Mouse (Mus musculus) limb, embryonic 15.5 days (tissue): ENCODE data around the gene Spcs2. TPM values are rescaled to one million over a fixed set of nuclear protein-coding genes. Genes with fewer than 3 reads are reported as not detected.
"Not testable (repeated sequence)": the region's sequence is repeated elsewhere in the genome, so short reads cannot be mapped to it uniquely, and the experiment has no call there.

Experiments used
- ATAC-seq: fragments of 200-750 bp; cut with Nextera tagmentation; 2 replicates; pipeline ENCODE4 v1.8.0; 2017; ENCODE audit warnings: low read depth, moderate TSS enrichment; ENCODE audit not compliant: insufficient number of reproducible peaks, low FRiP score, low TSS enrichment
- H3K27ac ChIP-seq: fragments of 300-500 bp; sonication (generic); 2 replicates; pipeline ENCODE4 v1.5.1; 2015; ENCODE audit warnings: moderate library complexity, mild to moderate bottlenecking, inconsistent platforms
- H3K27me3 ChIP-seq: fragments of 300-500 bp; sonication (generic); 2 replicates; pipeline ENCODE4 v1.6.1; 2015; ENCODE audit warnings: inconsistent platforms
- H3K36me3 ChIP-seq: fragments of 300-500 bp; sonication (generic); 2 replicates; pipeline ENCODE4 v1.6.1; 2015; ENCODE audit warnings: inconsistent platforms
- H3K4me1 ChIP-seq: fragments of 300-500 bp; sonication (generic); 2 replicates; pipeline ENCODE4 v1.6.1; 2015; ENCODE audit warnings: inconsistent platforms
- H3K4me2 ChIP-seq: fragments of 300-500 bp; sonication (generic); 2 replicates; pipeline ENCODE4 v1.6.1; 2015; ENCODE audit warnings: mild to moderate bottlenecking, inconsistent platforms
- H3K4me3 ChIP-seq: fragments of 300-500 bp; sonication (generic); 2 replicates; pipeline ENCODE4 v1.5.1; 2015; ENCODE audit warnings: mild to moderate bottlenecking, inconsistent platforms
- H3K9ac ChIP-seq: fragments of 300-500 bp; sonication (generic); 2 replicates; pipeline ENCODE4 v1.6.1; 2015; ENCODE audit warnings: inconsistent platforms
- H3K9me3 ChIP-seq: fragments of 300-500 bp; sonication (generic); 2 replicates; pipeline ENCODE4 v1.6.1; 2016; ENCODE audit warnings: inconsistent platforms
- WGBS: fragments of 180-500 bp; shearing (Covaris S2); methylation state at CpG from one replicate; pipeline ENCODE4 v1.1.7; 2015; 5-methylcytosine and 5-hydroxymethylcytosine counted together
- polyA plus RNA-seq: library from polyadenylated mRNA; unstranded; fragments of >200 nt; fragmentation: Nextera tagmentation; extraction: Ambion mirVana; gene quantifications from 2 replicates; pipeline ENCODE4 v1.2.1, GENCODE M21; 2015

Spcs2 gene
- polyA plus RNA-seq, 1 experiment from 2014 or later: 338 TPM

DNA sequence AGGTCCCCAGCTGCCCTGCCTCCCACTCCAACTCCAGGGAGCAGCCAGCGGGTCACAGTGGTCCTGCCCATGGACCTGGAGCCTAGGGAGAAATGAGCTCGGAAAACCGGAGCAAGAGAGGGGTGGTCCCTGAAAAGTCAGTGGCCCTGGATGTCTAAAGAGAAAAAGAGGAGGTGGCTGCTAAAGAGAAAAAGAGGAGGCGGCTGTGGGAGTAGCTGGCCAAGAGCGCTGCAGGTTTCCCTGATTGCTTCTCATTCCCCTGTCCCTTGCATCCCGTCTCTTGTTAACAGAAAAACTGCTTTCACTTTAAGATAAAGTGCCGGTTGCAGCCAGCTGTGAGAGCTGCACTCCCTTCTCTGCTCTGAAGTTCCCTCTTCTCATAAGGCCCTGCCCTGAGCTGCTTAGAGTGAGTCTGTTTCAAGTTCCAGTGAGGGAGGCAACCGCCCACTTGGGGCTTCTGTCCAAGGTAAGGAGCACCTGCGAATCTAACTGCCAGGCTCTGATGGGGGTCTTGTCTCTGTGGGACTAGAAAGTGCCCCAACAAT lies 45.0 kb downstream of the Spcs2 start:
- ATAC-seq, H3K36me3 ChIP-seq, H3K27ac ChIP-seq, H3K27me3 ChIP-seq, H3K4me2 ChIP-seq, H3K4me3 ChIP-seq, H3K9ac ChIP-seq, H3K4me1 ChIP-seq, H3K9me3 ChIP-seq: not testable (repeated sequence)
- 32% methylated on average over 9 of the region's 9 CpGs for WGBS

DNA sequence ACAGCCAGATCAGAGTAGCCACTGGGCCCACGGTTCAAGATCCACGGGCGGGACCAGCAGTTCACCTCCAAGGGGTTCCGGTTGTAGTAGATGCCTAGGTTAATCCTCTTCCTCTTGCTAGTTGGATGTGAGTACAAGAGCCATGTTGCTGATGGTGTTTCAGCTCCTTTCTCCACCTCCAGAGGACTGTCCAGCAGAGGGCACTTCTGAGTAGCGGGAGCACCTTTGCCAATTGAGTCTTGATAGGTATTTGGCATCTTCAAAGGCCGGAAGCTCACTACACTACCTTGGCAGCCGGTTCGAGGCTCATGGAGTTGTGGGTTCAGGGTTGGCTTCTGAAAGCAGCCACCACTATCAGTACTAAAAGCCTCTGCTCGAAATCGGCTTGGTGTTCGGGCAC lies 49.9 kb downstream of the Spcs2 start:
- Histone ChIP-seq H3K9me3 (no peaks in the 10 kb centered on the region), H3K27me3 (no peaks in the 10 kb centered on the region), H3K4me3 (no peak overlapping the region), H3K4me1 (no peaks in the 10 kb centered on the region), H3K36me3 (peaks cover 6% of the 10 kb centered on the region; the same call in 1 of the 2 replicates), H3K9ac (no peak overlapping the region), H3K27ac (no peak overlapping the region), H3K4me2 (no peak overlapping the region)
- no peak for ATAC-seq
- 89% methylated on average over 11 of the region's 11 CpGs for WGBS

DNA sequence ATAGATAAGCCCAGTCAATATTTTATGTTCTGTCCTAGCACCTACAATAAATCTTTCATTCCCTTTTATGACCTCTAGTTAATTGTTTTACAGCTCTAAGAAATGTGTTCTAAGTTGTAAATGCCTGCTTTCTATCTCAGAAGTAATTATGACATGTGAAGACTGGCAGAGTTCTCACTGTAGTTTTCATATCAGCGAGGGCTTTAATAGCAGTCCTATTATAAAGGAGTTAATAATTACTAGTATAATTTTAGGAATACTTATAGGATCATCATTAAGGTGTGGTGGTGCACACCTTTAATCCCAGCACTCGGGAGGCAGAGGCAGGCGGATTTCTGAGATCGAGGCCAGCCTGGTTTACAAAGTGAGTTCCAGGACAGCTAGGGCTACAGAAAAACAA lies 51.6 kb downstream of the Spcs2 start:
- Histone ChIP-seq H3K4me3 (no peak overlapping the region), H3K4me1 (no peaks in the 10 kb centered on the region), H3K36me3 (peaks cover 6% of the 10 kb centered on the region; the same call in 1 of the 2 replicates), H3K27me3 (no peaks in the 10 kb centered on the region), H3K4me2 (no peak overlapping the region), H3K27ac (no peak overlapping the region), H3K9me3 (no peaks in the 10 kb centered on the region), H3K9ac (no peak overlapping the region)
- no peak for ATAC-seq
- WGBS: 78% methylated on average over 4 of the region's 4 CpGs

DNA sequence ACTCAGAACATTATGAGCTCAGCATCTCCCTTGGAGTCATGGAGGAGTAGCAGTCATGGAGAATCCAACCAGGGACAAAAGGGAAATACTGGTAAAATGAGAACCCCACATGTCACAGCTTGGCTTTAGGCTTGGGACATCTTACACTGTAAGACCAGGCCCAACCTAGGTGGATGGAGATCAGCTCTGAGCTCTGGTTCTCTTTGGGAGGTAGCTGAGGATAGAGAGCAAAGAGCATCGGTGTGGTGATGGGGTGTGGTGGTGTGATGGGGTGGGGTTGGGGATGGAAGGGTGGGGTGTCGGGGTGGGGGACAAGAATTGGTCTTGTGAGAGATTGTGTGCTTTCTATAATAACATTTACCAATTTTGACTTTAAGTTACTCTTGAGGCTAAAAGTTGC lies 52.4 kb downstream of the Spcs2 start:
- no peak overlapping the region for H3K4me2 ChIP-seq
- WGBS: 95% methylated on average over 2 of the region's 2 CpGs
- H3K27me3 ChIP-seq: no peaks in the 10 kb centered on the region
- ATAC-seq: no peak
- H3K4me1 ChIP-seq: no peaks in the 10 kb centered on the region
- no peak overlapping the region for H3K27ac ChIP-seq
- peaks cover 6% of the 10 kb centered on the region; the same call in 1 of the 2 replicates for H3K36me3 ChIP-seq
- no peak overlapping the region for H3K9ac ChIP-seq
- no peak overlapping the region for H3K4me3 ChIP-seq
- no peaks in the 10 kb centered on the region for H3K9me3 ChIP-seq

DNA sequence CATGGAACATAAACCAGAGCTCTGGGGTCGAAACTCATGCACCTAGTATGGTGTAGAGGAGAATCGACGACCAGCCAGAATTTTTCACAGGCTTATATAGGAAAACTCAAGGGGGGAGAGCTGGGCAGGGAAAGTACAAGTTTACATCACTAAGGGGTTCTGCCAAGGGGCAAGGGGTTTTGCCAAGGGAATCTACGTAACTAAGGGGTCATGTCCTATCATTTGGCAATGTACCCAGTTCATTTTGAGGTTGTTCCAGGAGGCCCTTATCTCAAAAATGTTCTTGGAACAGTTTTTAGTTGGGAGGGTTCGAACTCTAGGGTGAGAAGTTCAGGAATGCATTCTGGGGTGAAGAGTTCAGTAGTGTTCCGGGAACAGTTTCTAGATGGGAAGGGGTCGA lies 56.2 kb downstream of the Spcs2 start:
- H3K9me3 ChIP-seq, H3K27ac ChIP-seq, H3K36me3 ChIP-seq, H3K4me1 ChIP-seq, H3K4me2 ChIP-seq, ATAC-seq, H3K27me3 ChIP-seq, H3K4me3 ChIP-seq, H3K9ac ChIP-seq: not testable (repeated sequence)
- WGBS: 59% methylated on average over 7 of the region's 7 CpGs

DNA sequence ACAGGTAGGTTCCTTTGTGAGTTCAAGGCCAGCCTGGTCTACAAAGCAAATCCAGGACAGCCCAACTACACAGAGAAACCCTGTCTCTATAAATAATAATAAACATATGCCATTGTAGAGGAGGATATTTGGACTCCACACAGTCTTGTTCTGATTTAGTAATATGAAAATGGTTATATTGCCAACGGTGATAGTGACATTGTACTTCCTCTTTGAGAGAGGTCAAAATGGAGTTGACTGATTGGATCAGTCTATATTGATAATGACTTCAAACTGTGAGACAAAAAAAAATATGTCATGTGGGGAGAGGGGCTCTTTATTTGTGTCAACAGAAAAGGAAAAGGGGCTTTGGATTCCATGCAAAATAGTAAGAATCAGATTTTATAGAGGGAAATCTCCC lies 57.9 kb downstream of the Spcs2 start:
- H3K36me3 ChIP-seq: no peaks in the 10 kb centered on the region
- H3K9ac ChIP-seq: no peak overlapping the region
- H3K9me3 ChIP-seq: no peaks in the 10 kb centered on the region
- 75% methylated on average over 1 of the region's 1 CpGs for WGBS
- no peak overlapping the region for H3K27ac ChIP-seq
- H3K4me3 ChIP-seq: no peak overlapping the region
- ATAC-seq: no peak
- H3K27me3 ChIP-seq: no peaks in the 10 kb centered on the region
- H3K4me2 ChIP-seq: no peak overlapping the region
- H3K4me1 ChIP-seq: no peaks in the 10 kb centered on the region

DNA sequence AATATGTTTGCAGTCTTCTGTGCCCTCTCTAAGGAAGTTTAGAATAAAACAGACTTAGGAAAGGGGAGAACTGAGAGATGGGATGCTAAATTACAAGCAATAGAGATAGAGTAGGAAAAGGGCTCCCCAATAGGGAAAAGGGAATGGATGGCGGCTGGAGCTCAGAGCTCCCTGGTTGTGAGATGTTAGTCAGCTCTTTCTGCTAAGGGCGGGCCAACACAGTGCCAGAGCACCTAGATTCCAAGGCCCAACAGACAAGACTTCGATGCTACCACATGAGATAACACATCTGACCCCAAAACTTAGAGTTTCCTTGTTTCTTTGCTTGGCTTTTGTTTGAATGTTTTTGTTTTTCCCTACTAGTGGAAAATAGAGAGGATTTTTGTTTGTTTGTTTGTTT lies 59.2 kb downstream of the Spcs2 start:
- 82% methylated on average over 3 of the region's 3 CpGs for WGBS
- H3K9me3 ChIP-seq, H3K27me3 ChIP-seq, H3K9ac ChIP-seq, H3K4me1 ChIP-seq, H3K36me3 ChIP-seq, H3K4me3 ChIP-seq, ATAC-seq, H3K27ac ChIP-seq, H3K4me2 ChIP-seq: not testable (repeated sequence)

DNA sequence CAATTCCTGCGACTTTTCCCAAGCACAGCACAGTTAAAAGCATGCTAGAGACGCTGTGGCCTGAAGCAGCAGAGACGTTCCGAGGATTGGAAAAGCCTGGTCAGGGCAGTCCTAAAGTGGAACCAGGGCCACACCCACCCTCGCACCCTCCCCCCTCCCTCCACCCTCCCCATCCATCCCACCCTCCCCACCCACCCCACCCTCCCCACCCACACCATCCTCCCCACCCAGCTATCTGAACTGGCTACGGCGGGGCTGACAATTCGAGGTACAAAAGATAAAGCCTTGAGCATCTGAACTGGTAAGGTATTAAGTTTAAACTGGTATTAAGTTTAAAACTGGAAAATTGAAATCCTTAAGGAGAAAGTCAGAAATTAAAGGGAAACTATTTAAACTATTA lies 59.7 kb downstream of the Spcs2 start:
- H3K9me3 ChIP-seq: no peaks in the 10 kb centered on the region
- H3K27me3 ChIP-seq: no peaks in the 10 kb centered on the region
- no peak overlapping the region for H3K27ac ChIP-seq
- no peak overlapping the region for H3K4me3 ChIP-seq
- H3K36me3 ChIP-seq: no peaks in the 10 kb centered on the region
- no peak overlapping the region for H3K4me2 ChIP-seq
- no peak for ATAC-seq
- no peak overlapping the region for H3K9ac ChIP-seq
- 58% methylated on average over 8 of the region's 8 CpGs for WGBS
- no peaks in the 10 kb centered on the region for H3K4me1 ChIP-seq

DNA sequence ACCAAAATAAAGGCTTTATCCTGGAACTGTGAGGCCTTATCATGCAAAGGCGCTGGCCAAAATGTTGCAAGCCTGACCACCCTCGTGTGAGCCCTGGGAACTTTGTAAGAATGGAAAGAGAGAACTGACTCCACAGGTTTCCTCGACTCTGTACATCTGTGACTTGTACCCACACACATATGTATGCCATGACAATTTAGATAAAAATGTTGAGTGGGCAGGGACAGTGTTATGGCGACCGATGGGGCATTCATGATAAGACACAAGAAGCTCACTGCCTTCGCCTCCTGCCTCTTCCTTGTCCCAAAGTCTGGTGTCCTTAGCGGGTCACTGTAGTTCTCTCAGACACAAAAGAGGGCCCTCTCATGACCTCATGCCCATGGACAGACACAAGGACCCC lies 64.1 kb downstream of the Spcs2 start:
- ATAC-seq: no peak
- 73% methylated on average over 7 of the region's 7 CpGs for WGBS
- Histone ChIP-seq H3K9ac (no peak overlapping the region), H3K9me3 (no peaks in the 10 kb centered on the region), H3K27ac (no peak overlapping the region), H3K4me2 (no peak overlapping the region), H3K27me3 (no peaks in the 10 kb centered on the region; the same call in 1 of the 2 replicates), H3K36me3 (no peaks in the 10 kb centered on the region), H3K4me1 (peaks cover 11% of the 10 kb centered on the region), H3K4me3 (no peak overlapping the region)

DNA sequence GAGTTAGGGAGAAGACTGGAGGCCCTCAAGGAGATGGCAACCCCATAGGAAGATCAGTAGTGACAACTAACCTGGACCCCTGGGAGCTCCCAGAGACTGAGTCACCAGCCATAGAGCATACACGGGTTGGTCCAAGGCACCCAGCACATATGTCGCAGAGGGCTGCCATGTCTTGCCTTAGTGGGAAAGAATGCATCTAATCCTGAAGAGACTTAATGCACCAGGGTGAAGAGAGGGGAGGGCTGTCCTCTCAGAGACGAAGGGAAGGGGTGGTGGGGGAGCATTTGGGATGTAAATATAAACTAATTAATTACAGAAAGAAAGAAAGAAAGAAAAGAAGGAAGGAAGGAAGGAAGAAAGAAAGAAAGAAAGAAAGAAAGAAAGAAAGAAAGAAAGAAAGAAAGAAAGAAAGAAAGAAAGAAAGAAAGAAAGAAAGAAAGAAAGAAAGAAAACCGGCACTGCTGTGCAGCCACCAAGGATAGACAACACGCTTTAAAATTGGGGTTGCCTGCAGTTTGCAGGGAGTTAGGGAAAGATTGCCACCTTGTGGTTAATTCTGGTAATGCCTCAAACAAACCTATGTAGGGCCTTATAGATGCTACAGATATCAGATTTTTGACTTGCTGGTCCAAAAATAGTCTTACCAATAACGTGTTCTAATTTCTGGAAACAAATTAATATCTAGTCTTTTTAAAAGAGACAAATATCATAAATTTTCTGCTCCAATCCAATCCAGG lies 65.2 kb downstream of the Spcs2 start:
- Histone ChIP-seq H3K4me1 (peaks cover 11% of the 10 kb centered on the region), H3K9me3 (no peaks in the 10 kb centered on the region), H3K27ac (no peak overlapping the region), H3K36me3 (no peaks in the 10 kb centered on the region), H3K9ac (no peak overlapping the region), H3K27me3 (no peaks in the 10 kb centered on the region; the same call in 1 of the 2 replicates), H3K4me2 (no peak overlapping the region), H3K4me3 (no peak overlapping the region)
- WGBS: 30% methylated on average over 6 of the region's 6 CpGs
- no peak for ATAC-seq

DNA sequence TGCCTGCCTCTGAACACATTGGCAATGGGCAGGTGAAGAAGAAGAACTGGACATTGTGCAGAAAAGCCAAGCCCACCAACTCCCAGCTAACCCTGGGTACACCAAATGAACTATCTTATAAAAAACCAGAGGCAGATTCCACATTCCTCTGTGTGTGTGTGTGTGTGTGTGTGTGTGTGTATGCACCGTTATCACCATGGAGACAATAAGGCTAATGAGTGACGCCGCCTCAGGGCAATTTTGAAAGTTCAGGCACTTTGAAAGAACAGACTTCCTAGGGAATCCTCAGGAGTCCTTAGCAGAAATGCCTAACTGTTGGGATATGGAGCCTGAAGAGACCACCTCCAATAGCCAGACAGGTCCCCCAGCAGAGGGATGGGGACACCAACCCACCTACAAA lies 66.0 kb downstream of the Spcs2 start:
- WGBS: 68% methylated on average over 3 of the region's 3 CpGs

DNA sequence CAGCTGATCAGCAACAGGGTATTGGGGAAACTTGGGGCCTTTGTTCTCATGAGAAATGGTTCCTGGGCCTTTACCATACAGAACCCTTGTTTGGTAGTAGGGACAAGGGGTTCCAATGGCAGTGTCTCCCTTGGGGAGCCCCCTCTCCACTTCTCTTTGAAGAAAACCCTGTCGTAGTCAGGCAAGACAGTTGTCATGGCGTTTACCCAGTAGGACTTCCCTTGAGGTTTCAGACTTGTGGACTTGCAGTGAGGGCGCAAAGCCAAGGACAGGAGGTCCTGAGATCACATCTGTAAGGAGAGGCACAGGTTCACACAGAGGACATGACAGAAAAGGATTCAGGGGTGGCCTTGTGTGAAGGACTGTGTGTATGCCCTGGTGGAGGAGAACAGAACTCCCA lies 66.8 kb downstream of the Spcs2 start:
- Histone ChIP-seq H3K9ac (no peak overlapping the region), H3K4me1 (peaks cover 11% of the 10 kb centered on the region), H3K9me3 (no peaks in the 10 kb centered on the region), H3K36me3 (no peaks in the 10 kb centered on the region), H3K27ac (no peak overlapping the region), H3K4me3 (no peak overlapping the region), H3K4me2 (no peak overlapping the region), H3K27me3 (no peaks in the 10 kb centered on the region; the same call in 1 of the 2 replicates)
- WGBS: 74% methylated on average over 3 of the region's 3 CpGs
- no peak for ATAC-seq

More for the DNA sequence above, 66.0 kb downstream of the Spcs2 start:
- Histone ChIP-seq H3K36me3 (no peaks in the 10 kb centered on the region), H3K27me3 (no peaks in the 10 kb centered on the region; the same call in 1 of the 2 replicates), H3K27ac (no peak overlapping the region), H3K9me3 (no peaks in the 10 kb centered on the region), H3K9ac (no peak overlapping the region), H3K4me3 (no peak overlapping the region), H3K4me2 (no peak overlapping the region), H3K4me1 (peaks cover 11% of the 10 kb centered on the region)
- no peak for ATAC-seq
